Mouse (Mus musculus) adrenal gland, adult 8-10 months (tissue): ENCODE measurements at regions not wholly inside any gene's neighbourhood (a gene's known extent, or its start where the extent isn't known, plus 50 kb on each side); places are given as distances from the start of the nearest gene placed in this dataset.

Experiments
- DNase-seq: peaks from one replicate; pipeline ENCODE4 v3.0.0; 2022

- DNase-seq: no peak
Observed at GRCm38 (mm10) chr10:96430142-96430541, 186.7 kb upstream of the Btg1 start.

GRCm38 (mm10) chr10:96435109-96435508, 181.7 kb upstream of the Btg1 start:
- DNase-seq: no peak

GRCm38 (mm10) chr10:96438398-96439103, 178.3 kb upstream of the Btg1 start:
- DNase-seq: no peak

- DNase-seq: no peak
Observed at GRCm38 (mm10) chr10:96442165-96442564, 174.6 kb upstream of the Btg1 start.

GRCm38 (mm10) chr10:96450266-96450665, 166.5 kb upstream of the Btg1 start:
- no peak for DNase-seq

- no peak for DNase-seq
Observed at GRCm38 (mm10) chr10:96454857-96455256, 161.9 kb upstream of the Btg1 start.

- no peak for DNase-seq
Observed at GRCm38 (mm10) chr10:96458551-96458950, 158.3 kb upstream of the Btg1 start.

- peak; percentile 15 for DNase-seq
Observed at GRCm38 (mm10) chr10:96459186-96459585, 157.6 kb upstream of the Btg1 start.

GRCm38 (mm10) chr10:96460151-96460550, 156.7 kb upstream of the Btg1 start:
- no peak for DNase-seq

- no peak for DNase-seq
Observed at GRCm38 (mm10) chr10:96460617-96461338, 156.0 kb upstream of the Btg1 start.

- no peak for DNase-seq
Observed at GRCm38 (mm10) chr10:96465967-96466366, 150.8 kb upstream of the Btg1 start.

GRCm38 (mm10) chr10:96466845-96467244, 150.0 kb upstream of the Btg1 start:
- no peak for DNase-seq

GRCm38 (mm10) chr10:96467661-96468060, 149.1 kb upstream of the Btg1 start:
- DNase-seq: no peak

- no peak for DNase-seq
Observed at GRCm38 (mm10) chr10:96471523-96471922, 145.3 kb upstream of the Btg1 start.

- no peak for DNase-seq
Observed at GRCm38 (mm10) chr10:96479350-96479749, 137.5 kb upstream of the Btg1 start.

GRCm38 (mm10) chr10:96479786-96480185, 137.0 kb upstream of the Btg1 start:
- no peak for DNase-seq

- no peak for DNase-seq
Observed at GRCm38 (mm10) chr10:96480453-96481324, 136.1 kb upstream of the Btg1 start.

GRCm38 (mm10) chr10:96481325-96481638, 135.5 kb upstream of the Btg1 start:
- DNase-seq: no peak

GRCm38 (mm10) chr10:96486724-96487123, 130.1 kb upstream of the Btg1 start:
- no peak for DNase-seq

- DNase-seq: no peak
Observed at GRCm38 (mm10) chr10:96493706-96494105, 123.1 kb upstream of the Btg1 start.

- no peak for DNase-seq
Observed at GRCm38 (mm10) chr10:96496700-96497099, 120.1 kb upstream of the Btg1 start.

- DNase-seq: no peak
Observed at GRCm38 (mm10) chr10:96497482-96497881, 119.3 kb upstream of the Btg1 start.

GRCm38 (mm10) chr10:96499274-96499673, 117.5 kb upstream of the Btg1 start:
- no peak for DNase-seq
